ENCODE assay signal across 3 mouse cellular contexts in genomic region chr2:25555479-25555878, GRCm38 (mm10). TPM values are rescaled to one million over a fixed set of nuclear protein-coding genes. Genes with fewer than 3 reads are reported as not detected.
"Had no signal": no experiment of that assay in that cellular context is flagged by ENCODE, and none has a peak within 500 bp of the region (broad histone marks: within the 10 kb centered on the region; RNA-seq: fewer than 3 reads in every experiment).

No protein-coding gene starts in this region.

RNA-seq across cellular contexts. Expression of gene Ajm1, which starts 26.1 kb away (rescaled TPM):
- total RNA-seq: megakaryocyte progenitor cell, adult 5-6 weeks had no signal
- polyA plus RNA-seq: liver, embryonic 11.5 days; liver, embryonic 15.5 days had no signal
